Mouse (Mus musculus): Measurements from ENCODE around the gene Spata1. TPM values are rescaled to one million over a fixed set of nuclear protein-coding genes. Genes with fewer than 3 reads are reported as not detected.
A peak's percentile ranks its signal among the peaks of the same experiment; 100 is the strongest.

Gene Spata1
- polyA plus RNA-seq, 1 experiment from 2014 or later, result 0.62 TPM

DNA sequence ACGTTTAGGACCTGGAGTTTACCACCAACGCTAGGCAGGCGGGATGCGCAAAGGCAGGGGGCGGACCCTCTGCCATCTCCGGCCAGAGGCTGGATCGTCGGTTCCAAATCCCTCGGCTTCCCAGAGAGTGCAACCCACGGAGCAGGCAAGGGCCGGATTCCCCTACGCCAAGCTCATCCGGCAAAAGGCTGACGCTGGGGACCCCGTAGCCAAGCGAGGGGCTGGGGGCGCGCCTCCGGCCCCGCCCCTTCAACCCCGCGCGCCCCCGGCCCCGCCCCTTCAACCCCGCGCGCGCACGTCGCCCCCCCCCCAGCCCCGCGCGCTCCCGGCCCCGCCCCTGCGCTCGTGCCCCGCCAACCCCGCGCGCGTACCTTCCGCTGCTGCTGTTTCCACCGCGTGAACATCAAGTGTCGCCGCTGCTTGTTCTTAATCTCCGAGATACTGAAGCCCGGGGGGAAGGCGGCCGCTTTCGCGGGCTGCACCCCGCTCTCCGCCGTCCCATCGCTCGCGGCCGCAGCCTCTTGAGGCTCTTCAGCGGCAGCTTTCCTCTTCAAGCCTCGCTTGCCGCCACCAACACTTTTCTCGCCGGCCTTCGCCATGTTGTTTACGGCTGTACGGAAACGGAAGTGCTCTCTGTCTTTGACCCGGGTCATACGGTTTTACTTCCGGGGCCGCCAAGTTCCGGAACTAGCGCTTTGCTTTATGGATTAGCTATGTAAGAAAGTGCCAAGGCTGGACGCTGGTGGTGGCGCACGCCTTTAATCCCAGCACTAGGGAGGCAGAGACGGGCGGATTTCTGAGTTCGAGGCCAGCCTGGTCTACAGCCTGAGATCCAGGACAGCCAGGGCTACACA, 21.5 kb upstream of the Spata1 start, which contains the start of gene Rpf1:
Gene Rpf1, minus strand, starts transcription at position 632 of the 854 bp plus-strand sequence.
- peaks cover 7% of the 10 kb centered on the region for H3K4me1 ChIP-seq (ENCODE audit: insufficient read depth)
- H3K4me2 ChIP-seq (ENCODE audit: low read depth, low read length), result peak within 1 kb of the TSS; percentile 87
- peak within 1 kb of the TSS; percentile 94 for H3K27ac ChIP-seq (ENCODE audit: low read depth)
- peaks cover 18% of the 10 kb centered on the region for H3K36me3 ChIP-seq (replicated peaks; ENCODE audit: insufficient read depth, low read length)
- H3K4me3 ChIP-seq (ENCODE audit: low read depth, low read length), result peak within 1 kb of the TSS; percentile 67
- peak; percentile 76 for TF ChIP-seq EP300 (IDR thresholded peaks at IDR 0.05; ENCODE audit: low read depth)
- no peak for TF ChIP-seq CTCF (IDR thresholded peaks at IDR 0.05; ENCODE audit: low read depth)
- peak within 1 kb of the TSS; percentile 72 for H3K9ac ChIP-seq (replicated peaks)
- ATAC-seq, result peak; percentile 96
- H3K9me3 ChIP-seq (ENCODE audit: low read length), result no peaks in the 10 kb centered on the region
- WGBS (ENCODE audit: insufficient replicate concordance), result under 1% methylated on average over 52 of the region's 82 CpGs
- peak; percentile 88 for DNase-seq
- no peaks in the 10 kb centered on the region for H3K27me3 ChIP-seq (ENCODE audit: insufficient read depth, low read length)

DNA sequence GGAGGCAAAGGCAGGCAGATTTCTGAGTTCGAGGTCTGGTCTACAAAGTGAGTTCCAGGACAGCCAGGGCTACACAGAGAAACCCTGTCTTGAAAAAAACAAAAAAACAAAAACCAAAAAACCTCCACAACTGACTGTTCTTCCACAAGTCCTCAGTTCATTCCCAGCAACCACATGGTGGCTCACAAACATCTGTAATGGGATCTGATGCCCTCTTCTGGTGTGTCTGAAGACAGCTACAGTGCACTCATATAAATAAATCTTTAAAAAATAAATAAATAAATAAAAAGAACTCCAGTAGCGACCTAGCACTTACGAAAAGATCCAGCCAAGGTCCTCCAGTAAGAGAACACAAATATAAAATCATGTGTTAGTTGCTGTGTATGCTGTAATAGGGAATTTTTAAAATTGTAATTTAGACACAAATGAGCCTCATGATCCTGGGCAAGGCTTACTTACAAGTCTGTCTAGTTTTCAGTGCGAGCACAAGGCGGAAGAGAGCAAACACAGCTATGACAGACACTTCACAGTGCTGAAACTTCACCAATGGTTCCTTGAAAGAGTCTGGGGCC, 20.8 kb upstream of the Spata1 start:
- TF ChIP-seq CTCF (IDR thresholded peaks at IDR 0.05; ENCODE audit: low read depth) (peak; percentile 16; the same call in 1 of the 2 replicates), EP300 (IDR thresholded peaks at IDR 0.05; ENCODE audit: low read depth) (no peak)
- WGBS (ENCODE audit: insufficient replicate concordance), result 34% methylated on average over 5 of the region's 5 CpGs

DNA sequence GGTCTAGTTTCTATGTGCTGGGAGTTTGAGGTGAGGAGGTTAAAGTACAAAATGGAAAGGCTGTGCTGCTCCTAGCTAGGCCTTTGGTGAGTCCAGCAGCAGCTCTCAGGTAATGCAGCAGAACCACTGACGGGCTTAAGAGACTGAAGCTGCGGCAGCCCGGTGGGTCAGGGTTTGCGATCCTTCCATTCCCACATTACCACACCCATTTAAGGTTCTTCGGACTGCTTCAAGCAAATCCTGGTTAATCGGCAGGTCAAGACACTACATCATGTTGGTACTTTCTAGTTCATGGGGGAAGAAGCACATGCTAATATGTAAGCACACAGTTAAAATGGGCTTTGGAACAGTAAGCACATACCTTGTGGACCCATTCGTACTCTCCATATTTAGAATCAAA, 7.2 kb upstream of the Spata1 start:
- Histone ChIP-seq H3K27ac (ENCODE audit: low read depth) (0 out of 2 replicates have a peak overlapping the region, but pooled peaks have one; percentile 16), H3K4me2 (ENCODE audit: low read depth, low read length) (no peak overlapping the region), H3K36me3 (replicated peaks; ENCODE audit: insufficient read depth, low read length) (peaks cover 67% of the 10 kb centered on the region), H3K4me1 (ENCODE audit: insufficient read depth) (peaks cover 14% of the 10 kb centered on the region; the same call in 1 of the 2 replicates), H3K4me3 (ENCODE audit: low read depth, low read length) (no peak overlapping the region), H3K9me3 (ENCODE audit: low read length) (no peaks in the 10 kb centered on the region), H3K9ac (replicated peaks) (no peak overlapping the region), H3K27me3 (ENCODE audit: insufficient read depth, low read length) (no peaks in the 10 kb centered on the region)
- no peak for DNase-seq
- TF ChIP-seq EP300 (IDR thresholded peaks at IDR 0.05; ENCODE audit: low read depth) (no peak), CTCF (IDR thresholded peaks at IDR 0.05; ENCODE audit: low read depth) (no peak)
- no peak for ATAC-seq
- 91% methylated on average over 7 of the region's 7 CpGs for WGBS (ENCODE audit: insufficient replicate concordance)

More for the DNA sequence above, 20.8 kb upstream of the Spata1 start:
- H3K9me3 ChIP-seq (ENCODE audit: low read length), result no peaks in the 10 kb centered on the region
- no peaks in the 10 kb centered on the region for H3K27me3 ChIP-seq (ENCODE audit: insufficient read depth, low read length)
- peak overlapping the region; percentile 67 for H3K4me3 ChIP-seq (ENCODE audit: low read depth, low read length)
- H3K27ac ChIP-seq (ENCODE audit: low read depth), result peak overlapping the region; percentile 94
- peaks cover 23% of the 10 kb centered on the region for H3K36me3 ChIP-seq (replicated peaks; ENCODE audit: insufficient read depth, low read length)
- peak overlapping the region; percentile 87 for H3K4me2 ChIP-seq (ENCODE audit: low read depth, low read length)
- DNase-seq (no peak), ATAC-seq (no peak)
- H3K4me1 ChIP-seq (ENCODE audit: insufficient read depth), result peaks cover 7% of the 10 kb centered on the region
- peak overlapping the region; percentile 72 for H3K9ac ChIP-seq (replicated peaks)

DNA sequence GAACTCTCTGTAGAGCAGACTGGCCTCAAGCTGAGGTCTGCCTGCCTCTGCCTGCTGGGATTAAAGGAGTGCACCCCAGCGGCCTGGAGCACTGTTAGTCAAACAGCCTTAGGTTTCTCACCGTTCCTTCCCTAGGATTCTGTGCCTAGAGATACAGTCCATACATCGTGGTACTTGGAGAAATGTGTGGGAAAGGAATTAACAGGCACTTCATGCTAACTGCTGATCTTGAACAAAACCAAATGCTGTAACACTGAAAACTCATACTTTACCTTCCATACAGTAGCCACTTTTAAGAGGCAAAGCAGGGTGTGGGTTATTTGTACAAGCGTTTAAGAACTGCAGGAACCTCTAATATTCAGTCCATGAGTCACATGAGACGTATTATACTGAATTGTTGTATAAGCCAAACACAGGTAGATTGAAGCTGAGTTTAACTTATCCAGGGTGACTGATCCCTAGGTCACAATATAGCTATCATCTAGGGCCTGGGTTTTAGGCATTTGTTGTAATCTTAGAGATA, 2.1 kb upstream of the Spata1 start:
- H3K9me3 ChIP-seq (ENCODE audit: low read length), result no peaks in the 10 kb centered on the region
- peaks cover 29% of the 10 kb centered on the region for H3K36me3 ChIP-seq (replicated peaks; ENCODE audit: insufficient read depth, low read length)
- TF ChIP-seq CTCF (IDR thresholded peaks at IDR 0.05; ENCODE audit: low read depth), result no peak
- no peak for TF ChIP-seq EP300 (IDR thresholded peaks at IDR 0.05; ENCODE audit: low read depth)
- peak overlapping the region; percentile 81 for H3K4me2 ChIP-seq (ENCODE audit: low read depth, low read length)
- 45% methylated on average over 5 of the region's 5 CpGs for WGBS (ENCODE audit: insufficient replicate concordance)
- DNase-seq (no peak), ATAC-seq (no peak)
- H3K27me3 ChIP-seq (ENCODE audit: insufficient read depth, low read length), result no peaks in the 10 kb centered on the region
- H3K4me1 ChIP-seq (ENCODE audit: insufficient read depth), result peaks cover 26% of the 10 kb centered on the region
- peak overlapping the region; percentile 94 for H3K9ac ChIP-seq (replicated peaks)
- H3K27ac ChIP-seq (ENCODE audit: low read depth), result peak overlapping the region; percentile 97; the same call in 1 of the 2 replicates
- H3K4me3 ChIP-seq (ENCODE audit: low read depth, low read length), result peak overlapping the region; percentile 79

DNA sequence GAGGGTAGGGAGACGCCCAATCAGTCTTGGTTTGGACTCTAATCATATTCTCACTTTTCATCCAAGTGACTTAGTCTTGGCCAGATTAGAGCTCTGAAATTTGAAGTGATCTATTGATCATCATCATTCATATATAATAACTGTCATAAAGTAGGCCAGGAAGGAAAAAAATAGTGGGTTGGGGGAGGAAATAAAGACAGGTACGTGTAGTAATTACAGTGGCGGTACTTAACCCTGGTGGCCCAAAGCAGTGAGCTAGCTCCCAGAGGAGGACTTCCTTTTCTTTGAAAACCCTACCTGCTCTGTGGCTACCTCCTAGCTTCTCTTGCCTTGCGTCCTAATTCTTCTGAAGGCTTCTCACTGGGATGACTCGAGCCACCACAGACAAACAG, 1.3 kb upstream of the Spata1 start:
- ATAC-seq, result no peak
- no peaks in the 10 kb centered on the region for H3K9me3 ChIP-seq (ENCODE audit: low read length)
- WGBS (ENCODE audit: insufficient replicate concordance), result 6% methylated on average over 5 of the region's 5 CpGs
- H3K27me3 ChIP-seq (ENCODE audit: insufficient read depth, low read length), result no peaks in the 10 kb centered on the region
- H3K9ac ChIP-seq (replicated peaks), result peak overlapping the region; percentile 94
- peak overlapping the region; percentile 79 for H3K4me3 ChIP-seq (ENCODE audit: low read depth, low read length)
- H3K27ac ChIP-seq (ENCODE audit: low read depth), result peak overlapping the region; percentile 97
- TF ChIP-seq EP300 (IDR thresholded peaks at IDR 0.05; ENCODE audit: low read depth) (no peak), CTCF (IDR thresholded peaks at IDR 0.05; ENCODE audit: low read depth) (no peak)
- DNase-seq, result no peak
- H3K36me3 ChIP-seq (replicated peaks; ENCODE audit: insufficient read depth, low read length), result peaks cover 23% of the 10 kb centered on the region
- peak overlapping the region; percentile 81 for H3K4me2 ChIP-seq (ENCODE audit: low read depth, low read length)
- peaks cover 26% of the 10 kb centered on the region for H3K4me1 ChIP-seq (ENCODE audit: insufficient read depth)

Data from liver, postnatal 0 days (tissue).